Mouse (Mus musculus) liver (tissue): ENCODE results near the gene Zfp423.
"Not testable (repeated sequence)": the region's sequence is repeated elsewhere in the genome, so short reads cannot be mapped to it uniquely, and the experiment has no call there.

Experiments
- DNase-seq: peaks from one replicate; pipeline ENCODE4 v3.0.0-alpha.2; 2020; ENCODE audit warnings: mixed read lengths

Gene Zfp423

DNA sequence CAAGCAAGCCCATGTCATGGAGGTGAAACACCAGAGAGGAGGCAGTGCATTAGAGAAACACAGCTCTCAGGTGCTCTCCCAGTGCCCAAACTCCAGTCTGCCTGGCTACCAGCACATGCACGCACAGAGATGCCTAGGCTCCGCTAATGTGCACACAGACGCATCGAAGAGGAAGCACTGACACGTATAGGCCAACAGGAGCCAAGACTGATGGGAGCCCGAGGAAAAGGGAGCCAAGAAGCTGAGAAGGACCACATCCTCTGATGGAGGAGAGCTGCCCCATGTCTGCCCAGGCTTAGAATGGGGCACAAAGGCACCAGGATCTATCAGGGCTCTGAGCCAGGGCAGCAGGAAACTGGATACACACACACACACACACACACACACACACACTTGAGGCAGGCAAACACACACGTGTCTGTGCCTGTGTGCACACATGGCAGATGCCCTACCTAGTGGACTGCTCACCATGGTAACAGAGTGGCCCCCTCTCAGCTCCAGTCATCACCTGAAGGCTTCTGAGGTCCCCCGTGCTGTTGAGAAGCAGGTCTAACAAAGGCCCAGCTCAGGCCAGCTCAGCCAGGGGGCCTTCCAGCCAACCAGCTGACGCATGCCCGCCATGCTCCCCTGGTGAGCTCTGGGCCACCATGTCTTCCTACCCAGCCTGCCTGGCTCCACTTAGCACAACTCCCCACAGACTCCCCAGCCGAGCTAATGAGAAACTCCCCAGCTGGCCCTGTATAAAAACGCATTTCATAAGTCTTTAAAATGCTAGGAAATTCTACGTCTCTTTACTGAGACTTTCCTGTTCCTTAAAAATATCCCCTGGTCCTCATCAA, 64.0 kb downstream of the Zfp423 start:
- no peak for DNase-seq

DNA sequence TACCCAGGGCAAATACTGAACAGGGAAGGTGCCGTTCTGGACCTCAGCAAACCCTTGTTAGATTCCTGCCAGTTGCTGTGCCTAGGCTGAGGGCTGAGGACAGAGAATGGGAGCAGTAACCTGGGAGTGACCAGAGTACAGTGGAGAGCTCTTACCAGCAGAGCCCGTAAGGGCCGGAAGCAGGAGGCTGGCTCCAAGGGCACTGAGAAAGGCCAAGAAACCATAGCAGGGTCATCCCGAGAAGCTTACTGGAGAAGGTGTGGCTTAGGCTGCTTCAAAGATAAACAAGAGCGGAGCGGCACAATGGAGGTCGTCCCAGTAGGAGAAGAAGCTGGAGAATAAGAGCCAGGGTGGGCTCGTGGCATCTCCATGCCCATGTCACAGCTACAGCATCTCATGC, 65.1 kb downstream of the Zfp423 start:
- DNase-seq, result no peak

- DNase-seq, result no peak
These were observed 65.8 kb downstream of the Zfp423 start for GRCm38 (mm10) chr8:87893547-87893946.

DNA sequence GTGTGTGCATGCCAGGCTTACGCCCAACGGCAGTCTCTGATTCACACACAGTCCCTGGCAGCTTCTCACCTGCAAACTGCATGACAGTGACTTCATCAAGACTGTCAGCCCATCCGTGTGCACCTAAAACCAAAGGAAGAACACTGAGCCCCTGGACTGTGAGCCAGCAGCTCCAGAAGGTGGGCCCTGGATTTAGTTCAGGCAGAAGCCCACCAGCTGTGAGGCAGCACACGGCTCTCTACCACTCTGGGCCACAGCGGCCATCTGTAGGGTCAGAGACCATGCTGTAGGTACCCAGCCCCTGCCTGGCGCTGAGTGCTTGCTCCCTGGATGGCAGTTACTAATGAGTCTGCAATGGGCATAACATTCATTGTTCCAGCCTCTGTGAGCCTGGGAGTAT, 66.5 kb downstream of the Zfp423 start:
- DNase-seq, result no peak

DNA sequence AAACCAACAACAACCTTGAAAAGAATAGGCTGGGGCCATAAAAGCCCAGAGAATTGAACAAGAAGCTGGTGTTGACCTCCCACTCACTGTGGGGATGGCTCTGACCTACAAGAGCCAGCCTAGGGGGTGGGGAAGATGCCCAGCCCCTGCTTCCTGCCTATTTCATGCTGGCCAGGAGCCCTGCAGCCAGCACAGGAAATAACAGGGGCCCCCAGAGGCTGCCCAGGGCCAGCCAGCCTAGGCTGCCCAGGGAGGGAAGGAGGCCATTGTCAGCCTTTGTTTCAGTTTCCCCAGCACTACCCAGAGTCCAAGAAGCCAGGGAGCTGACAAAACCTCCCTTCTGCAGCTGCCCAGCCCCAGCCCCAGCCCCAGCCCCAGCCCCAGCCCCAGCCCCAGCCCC, 67.5 kb downstream of the Zfp423 start:
- DNase-seq, result peak; percentile 28

DNA sequence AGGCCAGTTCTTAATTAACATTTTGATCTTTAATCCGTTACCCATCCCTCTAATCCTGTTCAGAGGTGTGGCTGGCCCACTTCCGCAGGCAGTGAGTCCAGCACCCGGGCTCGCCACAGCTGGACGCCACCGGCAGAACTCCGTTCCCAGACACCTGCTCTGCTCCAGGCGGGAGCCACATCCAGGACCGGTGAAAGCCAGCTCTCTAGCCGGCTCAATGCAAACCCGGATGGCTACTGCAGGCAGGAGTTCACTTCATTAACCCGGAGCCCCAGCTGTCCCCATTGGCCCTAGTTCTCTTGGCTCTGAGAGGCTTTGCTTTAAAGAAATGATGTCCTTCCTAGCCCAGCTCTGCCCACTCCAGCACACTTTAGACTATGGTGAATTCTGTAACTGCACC, 71.4 kb downstream of the Zfp423 start:
- DNase-seq, result no peak

- DNase-seq, result no peak
These were observed 78.3 kb downstream of the Zfp423 start for GRCm38 (mm10) chr8:87881088-87881487.

- no peak for DNase-seq
These were observed 83.5 kb downstream of the Zfp423 start for GRCm38 (mm10) chr8:87875852-87876251.

- peak; percentile 11 for DNase-seq
These were observed 83.9 kb downstream of the Zfp423 start for GRCm38 (mm10) chr8:87875452-87875851.

GRCm38 (mm10) chr8:87872987-87873550, 86.3 kb downstream of the Zfp423 start:
- no peak for DNase-seq

DNA sequence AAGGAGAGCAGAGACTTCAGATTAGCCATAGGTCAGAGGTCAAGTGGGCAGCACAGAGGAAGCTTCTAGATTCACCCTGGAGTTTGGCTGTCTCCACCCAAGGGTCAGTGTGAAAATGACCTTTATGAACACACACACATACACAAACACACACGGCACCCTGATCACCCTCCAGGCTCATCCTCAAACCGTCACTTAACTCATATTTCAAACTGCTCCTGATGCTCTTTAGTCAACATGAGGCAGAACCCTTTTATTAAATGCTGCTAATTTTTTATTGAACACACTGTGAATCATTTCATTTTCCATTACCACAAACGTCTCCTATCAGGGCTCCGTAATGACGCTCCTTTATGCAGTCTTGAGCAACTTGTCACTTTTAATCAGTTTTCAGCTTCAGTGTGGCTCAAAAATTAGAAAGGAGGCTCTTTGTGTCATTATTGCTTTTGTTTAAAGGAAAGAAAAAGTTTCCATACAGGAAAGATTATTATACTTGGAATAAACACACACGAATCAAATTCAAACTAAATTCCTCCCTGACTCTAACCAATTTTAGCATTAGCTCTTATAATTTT, 87.0 kb downstream of the Zfp423 start:
- no peak for DNase-seq

GRCm38 (mm10) chr8:87866586-87866985, 92.8 kb downstream of the Zfp423 start:
- DNase-seq, result no peak

DNA sequence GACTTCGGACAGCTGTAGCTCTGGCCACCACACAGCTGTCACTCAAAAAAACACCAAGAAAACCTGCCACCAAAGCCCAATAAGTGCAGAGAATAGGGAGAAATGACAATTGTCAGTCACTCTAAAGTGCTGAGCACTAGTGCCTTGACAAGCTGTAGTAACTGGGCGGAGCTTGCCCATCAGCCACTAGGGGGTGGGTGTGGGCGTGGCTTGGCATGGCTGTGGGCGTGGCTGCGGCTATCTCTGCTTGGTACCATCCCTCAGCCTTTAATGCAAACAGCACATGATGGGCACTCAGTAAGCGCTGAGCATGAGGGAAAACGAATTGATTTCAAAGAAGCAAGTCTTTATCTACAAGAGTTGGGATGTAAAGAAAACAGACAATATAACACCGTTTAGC, 95.2 kb downstream of the Zfp423 start:
- peak; percentile 59 for DNase-seq

DNA sequence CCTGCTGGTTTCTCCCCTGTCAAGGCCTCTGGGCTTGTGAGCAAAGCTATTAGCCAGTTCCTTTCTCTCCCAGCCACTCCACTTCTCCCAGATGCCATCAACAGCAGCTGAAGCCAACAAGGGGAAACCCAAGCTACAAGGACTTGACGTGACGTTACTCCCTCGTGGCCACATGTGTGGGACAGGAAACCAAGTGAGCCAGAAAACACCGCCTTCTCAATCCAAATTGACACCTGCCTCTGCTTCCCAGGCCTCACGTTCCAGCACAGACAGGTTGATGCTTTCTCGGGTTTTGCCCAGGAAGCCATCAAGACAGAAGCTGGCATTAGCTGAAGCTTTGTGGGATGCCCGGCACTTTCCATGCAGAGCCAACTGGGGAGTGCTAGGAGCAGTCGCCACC, 96.3 kb downstream of the Zfp423 start:
- no peak for DNase-seq

- no peak for DNase-seq
These were observed 97.7 kb downstream of the Zfp423 start for GRCm38 (mm10) chr8:87861718-87862117.

DNA sequence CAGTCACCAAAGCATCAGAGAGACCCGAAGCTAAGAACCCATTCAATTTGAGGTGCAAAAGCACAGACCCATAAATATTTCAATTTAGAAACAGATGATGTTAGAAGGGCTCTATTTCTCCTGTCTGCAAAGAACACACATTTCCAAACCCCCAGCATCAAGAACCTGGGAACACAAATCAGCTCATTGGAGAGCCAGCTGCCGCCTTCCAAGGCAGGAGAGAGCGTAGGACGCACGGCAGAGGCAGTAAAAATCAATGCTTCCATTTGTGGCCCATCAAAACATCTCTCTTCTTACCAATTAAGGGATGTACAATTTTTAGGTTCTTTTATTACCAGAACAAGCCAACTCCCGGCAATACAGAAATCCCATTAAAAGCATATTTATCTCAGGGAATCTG, 98.5 kb downstream of the Zfp423 start:
- no peak for DNase-seq

DNA sequence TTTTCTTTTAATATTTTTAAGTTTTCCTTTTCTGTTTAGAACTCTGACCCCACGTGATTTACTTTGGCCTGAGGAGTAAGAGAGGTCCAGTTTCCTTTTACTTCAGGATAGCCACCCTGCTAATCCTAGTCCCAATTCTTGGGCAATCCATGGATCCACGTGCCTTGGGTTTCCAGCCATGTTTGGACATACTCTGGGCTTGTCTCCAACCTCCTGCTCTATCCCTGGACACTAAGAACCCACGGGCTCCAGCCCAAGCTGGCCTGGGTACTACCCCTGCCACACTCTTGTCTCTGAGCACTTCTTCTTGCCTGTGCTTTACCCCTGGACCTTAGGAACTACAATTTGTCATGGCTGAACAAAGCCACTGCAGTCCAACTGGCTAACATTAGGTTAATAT, 107.5 kb downstream of the Zfp423 start:
- DNase-seq, result no peak

GRCm38 (mm10) chr8:87851380-87851779, 108.0 kb downstream of the Zfp423 start:
- no peak for DNase-seq

- no peak for DNase-seq
These were observed 110.6 kb downstream of the Zfp423 start for GRCm38 (mm10) chr8:87848836-87849235.

GRCm38 (mm10) chr8:87847796-87848195, 111.6 kb downstream of the Zfp423 start:
- DNase-seq, result no peak

GRCm38 (mm10) chr8:87842096-87842495, 117.3 kb downstream of the Zfp423 start:
- not testable (repeated sequence) for DNase-seq

GRCm38 (mm10) chr8:87837266-87837665, 122.1 kb downstream of the Zfp423 start:
- no peak for DNase-seq

- peak; percentile 57 for DNase-seq
These were observed 122.5 kb downstream of the Zfp423 start for GRCm38 (mm10) chr8:87836866-87837265.

DNA sequence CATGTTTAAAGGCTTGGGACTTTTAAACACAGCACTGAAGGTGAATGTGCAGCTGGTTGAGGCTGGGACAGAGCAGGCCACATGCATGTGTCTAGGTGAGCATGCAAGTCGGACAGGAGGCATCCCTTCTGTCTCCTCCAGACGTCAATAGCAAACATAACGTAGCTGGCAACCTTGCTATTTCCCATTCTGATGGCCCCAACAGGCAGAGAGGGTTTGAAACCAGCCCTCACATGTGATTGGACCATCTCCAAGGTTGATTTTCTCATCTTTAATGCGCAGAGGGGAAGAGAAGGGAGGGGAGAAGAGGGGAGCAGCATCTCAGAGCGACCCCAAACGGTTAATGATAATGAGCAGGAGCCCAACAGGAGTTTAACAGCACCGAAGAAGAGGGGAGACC, 123.5 kb downstream of the Zfp423 start:
- DNase-seq, result no peak
